Mouse (Mus musculus): ENCODE measurements around the gene Mfap1b.

- TF ChIP-seq CTCF (IDR thresholded peaks at IDR 0.05; ENCODE audit: low read depth, low read length) (no peak), POLR2A (IDR thresholded peaks at IDR 0.05; ENCODE audit: borderline replicate concordance, low read depth, low read length) (no peak)
Measured at GRCm38 (mm10) chr2:121439746-121440145, 34.1 kb downstream of the Mfap1b start.

Measured in bone marrow macrophage, adult 2 months (primary cell).